20 mouse cellular contexts compared by ENCODE assay signal in the genomic region with DNA sequence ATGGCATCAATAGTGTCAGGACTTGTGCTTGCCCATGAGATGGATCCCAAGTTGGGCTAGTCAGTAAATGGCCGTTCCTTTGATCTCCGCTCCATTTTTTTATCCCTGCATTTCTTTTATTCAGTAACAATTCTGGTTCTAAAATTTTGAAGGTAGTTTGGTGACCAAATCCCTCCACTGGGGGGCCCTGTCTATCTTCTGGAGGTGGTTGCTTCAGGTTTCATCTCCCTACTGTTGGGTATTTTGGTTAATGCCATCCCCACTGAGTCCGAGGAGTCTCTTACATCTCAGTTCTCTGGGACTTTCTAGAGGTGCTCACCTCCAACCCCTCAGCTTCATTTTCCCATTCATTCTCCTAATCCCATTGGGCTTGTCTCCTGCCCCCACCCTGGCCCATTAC.
"Had no signal": no experiment of that assay in that cellular context is flagged by ENCODE, and none has a peak within 500 bp of the region (broad histone marks: within the 10 kb centered on the region; RNA-seq: fewer than 3 reads in every experiment).

No protein-coding gene starts in this region.

- H3K27me3 ChIP-seq: megakaryocyte, embryonic 14.5 days had no signal

- H3K9ac ChIP-seq: lung, embryonic 14.5 days had no signal

- H3K4me3 ChIP-seq: layer of hippocampus, adult 2 months; left cerebral cortex, adult 2 months; megakaryocyte, embryonic 14.5 days had no signal

- DNase-seq: kidney, adult 2 months; kidney, postnatal 25 days; layer of hippocampus, adult 9-11 months; lung, embryonic 14.5 days; midbrain, embryonic 14.5 days; right cerebral cortex, adult 18-20 months; right cerebral cortex, postnatal 14 days; right cerebral cortex, postnatal 4 days; thymus, adult 2 months; thymus, postnatal 14 days had no signal

- H3K9me3 ChIP-seq: megakaryocyte, embryonic 14.5 days had no signal

- ATAC-seq: intestine, embryonic 16.5 days; lung, postnatal 0 days had no signal

- H3K4me2 ChIP-seq: liver, embryonic 11.5 days; lung, embryonic 14.5 days; midbrain, embryonic 11.5 days had no signal

- H3K27ac ChIP-seq: kidney, postnatal 0 days; layer of hippocampus, adult 2 months; left cerebral cortex, adult 2 months; macrophage; stomach, postnatal 0 days had no signal
